Mouse (Mus musculus) thymus, adult 2 months (tissue): Measurements from ENCODE around the gene Sh3pxd2b. TPM values are rescaled to one million over a fixed set of nuclear protein-coding genes. Genes with fewer than 3 reads are reported as not detected.

ENCODE experiments used
- DNase-seq: peaks from one replicate; pipeline ENCODE4 v3.0.0; 2021
- H3K27ac ChIP-seq: fragments of 200-500 bp; 2 replicates; pipeline ENCODE4 v1.5.1; 2012; ENCODE audit warnings: low read length, control low read depth; ENCODE audit not compliant: control insufficient read depth, insufficient read depth
- H3K27me3 ChIP-seq: fragments of 200-500 bp; 2 replicates; pipeline ENCODE4 v1.6.1; 2012; ENCODE audit warnings: mild to moderate bottlenecking, low read length, moderate library complexity, mixed read lengths; ENCODE audit not compliant: control insufficient read depth, insufficient read depth
- H3K36me3 ChIP-seq: fragments of 200-500 bp; 2 replicates; pipeline ENCODE4 v1.6.1; 2012; ENCODE audit warnings: mild to moderate bottlenecking, low read length, moderate library complexity; ENCODE audit not compliant: control insufficient read depth, insufficient read depth
- H3K4me1 ChIP-seq: fragments of 200-500 bp; replicated peaks from 2 replicates; pipeline ENCODE4 v1.6.1; 2012; ENCODE audit warnings: low read length; ENCODE audit not compliant: control insufficient read depth, insufficient read depth
- H3K4me3 ChIP-seq: fragments of 200-500 bp; 2 replicates; pipeline ENCODE4 v1.5.1; 2012; ENCODE audit warnings: mild to moderate bottlenecking, low read length, control low read depth, moderate library complexity; ENCODE audit not compliant: control insufficient read depth, insufficient read depth
- CTCF ChIP-seq: fragments of 200-500 bp; IDR thresholded peaks from 2 replicates; pipeline ENCODE4 v1.5.1; 2012; ENCODE audit warnings: mild to moderate bottlenecking, control low read depth, low read length, moderate library complexity, borderline replicate concordance; ENCODE audit not compliant: control insufficient read depth, poor library complexity, insufficient read depth; ENCODE audit errors: extremely low read depth
- POLR2A ChIP-seq: fragments of 200-500 bp; IDR thresholded peaks from 2 replicates; pipeline ENCODE4 v1.6.1; 2012; ENCODE audit warnings: mild to moderate bottlenecking, low read length, control low read depth, moderate library complexity; ENCODE audit not compliant: control insufficient read depth, poor library complexity, insufficient read depth; ENCODE audit errors: extremely low read depth
- WGBS: fragments of 180-500 bp; shearing (Covaris S2); methylation state at CpG from one replicate; pipeline ENCODE4 v1.1.7; 2018; 5-methylcytosine and 5-hydroxymethylcytosine counted together
- polyA plus RNA-seq: library from polyadenylated mRNA; depleted of rRNA; stranded (reverse); fragments of >200 nt; gene quantifications from 2 replicates; pipeline ENCODE4 v1.2.3, GENCODE M21; 2012

Sh3pxd2b gene
- polyA plus RNA-seq, 1 experiment, result 7.5 TPM

- DNase-seq, result no peak
- H3K27me3 ChIP-seq, result no peaks in the 10 kb centered on the region
- no peak overlapping the region for H3K27ac ChIP-seq
- H3K4me1 ChIP-seq, result peaks cover 18% of the 10 kb centered on the region
- H3K4me3 ChIP-seq, result no peak overlapping the region
- TF ChIP-seq POLR2A, result no peak
- TF ChIP-seq CTCF, result no peak
- 96% methylated on average over 2 of the region's 2 CpGs for WGBS
- no peaks in the 10 kb centered on the region for H3K36me3 ChIP-seq
These were observed 19.4 kb downstream of the Sh3pxd2b start for GRCm38 (mm10) chr11:32367056-32367455.

GRCm38 (mm10) chr11:32368986-32369385 lies 21.4 kb downstream of the Sh3pxd2b start:
- H3K36me3 ChIP-seq, result no peaks in the 10 kb centered on the region
- DNase-seq, result no peak
- H3K27me3 ChIP-seq, result no peaks in the 10 kb centered on the region
- peaks cover 7% of the 10 kb centered on the region for H3K4me1 ChIP-seq
- no peak overlapping the region for H3K4me3 ChIP-seq
- 94% methylated on average over 3 of the region's 3 CpGs for WGBS
- TF ChIP-seq CTCF (no peak), POLR2A (no peak)
- no peak overlapping the region for H3K27ac ChIP-seq

- Histone ChIP-seq H3K36me3 (no peaks in the 10 kb centered on the region), H3K27me3 (no peaks in the 10 kb centered on the region), H3K4me3 (no peak overlapping the region), H3K4me1 (no peaks in the 10 kb centered on the region), H3K27ac (no peak overlapping the region)
- 89% methylated on average over 1 of the region's 1 CpGs for WGBS
- TF ChIP-seq CTCF, result no peak
- no peak for TF ChIP-seq POLR2A
- no peak for DNase-seq
These were observed 23.3 kb downstream of the Sh3pxd2b start for GRCm38 (mm10) chr11:32370881-32371280.

- Histone ChIP-seq H3K27me3 (no peaks in the 10 kb centered on the region), H3K27ac (no peak overlapping the region), H3K4me1 (no peaks in the 10 kb centered on the region), H3K36me3 (no peaks in the 10 kb centered on the region), H3K4me3 (no peak overlapping the region)
- no peak for TF ChIP-seq CTCF
- TF ChIP-seq POLR2A, result no peak
- WGBS, result 95% methylated on average over 13 of the region's 13 CpGs
- DNase-seq, result no peak
These were observed 25.8 kb downstream of the Sh3pxd2b start for GRCm38 (mm10) chr11:32373266-32374026.

- Histone ChIP-seq H3K4me1 (no peaks in the 10 kb centered on the region), H3K4me3 (no peak overlapping the region), H3K36me3 (no peaks in the 10 kb centered on the region), H3K27ac (no peak overlapping the region), H3K27me3 (no peaks in the 10 kb centered on the region)
- DNase-seq, result no peak
- 96% methylated on average over 9 of the region's 9 CpGs for WGBS
- TF ChIP-seq POLR2A, result no peak
These were observed 26.5 kb downstream of the Sh3pxd2b start for GRCm38 (mm10) chr11:32374027-32374589.

GRCm38 (mm10) chr11:32375104-32375535 lies 27.5 kb downstream of the Sh3pxd2b start:
- no peaks in the 10 kb centered on the region for H3K27me3 ChIP-seq
- no peak overlapping the region for H3K4me3 ChIP-seq
- H3K27ac ChIP-seq, result no peak overlapping the region
- TF ChIP-seq POLR2A, result no peak
- TF ChIP-seq CTCF, result no peak
- no peaks in the 10 kb centered on the region for H3K4me1 ChIP-seq
- DNase-seq, result no peak
- WGBS, result 92% methylated on average over 4 of the region's 4 CpGs
- H3K36me3 ChIP-seq, result no peaks in the 10 kb centered on the region

GRCm38 (mm10) chr11:32376086-32376485 lies 28.5 kb downstream of the Sh3pxd2b start:
- 97% methylated on average over 1 of the region's 1 CpGs for WGBS
- no peaks in the 10 kb centered on the region for H3K27me3 ChIP-seq

More at GRCm38 (mm10) chr11:32376086-32376485, 28.5 kb downstream of the Sh3pxd2b start:
- Histone ChIP-seq H3K4me1 (no peaks in the 10 kb centered on the region), H3K36me3 (no peaks in the 10 kb centered on the region), H3K4me3 (no peak overlapping the region), H3K27ac (no peak overlapping the region)
- no peak for TF ChIP-seq CTCF
- TF ChIP-seq POLR2A, result no peak
- DNase-seq, result no peak
